Mouse (Mus musculus) heart, adult 2 months (tissue): ENCODE measurements around the gene Grin2b.

Experiments
- CTCF ChIP-seq: fragments of 200-600 bp; IDR thresholded peaks from 2 replicates; pipeline ENCODE4 v1.8.1; 2022; ENCODE audit warnings: antibody characterized with exemption, mild to moderate bottlenecking, moderate library complexity
- EP300 ChIP-seq: fragments of 200-500 bp; IDR thresholded peaks from 2 replicates; pipeline ENCODE4 v1.6.1; 2011; ENCODE audit warnings: low read depth, low read length, control low read depth; ENCODE audit not compliant: insufficient read depth
- POLR2A ChIP-seq: fragments of 200-500 bp; IDR thresholded peaks from 2 replicates; pipeline ENCODE4 v1.6.1; 2011; ENCODE audit warnings: mild to moderate bottlenecking, low read depth, low read length, control low read depth; ENCODE audit not compliant: insufficient read depth

- TF ChIP-seq POLR2A: no peak
- TF ChIP-seq CTCF: no peak
- TF ChIP-seq EP300: no peak
These were observed 131.5 kb downstream of the Grin2b start for GRCm38 (mm10) chr6:136041821-136042220.
